Mouse (Mus musculus): Measurements from ENCODE around the gene R3hcc1l.

The R3hcc1l gene

DNA sequence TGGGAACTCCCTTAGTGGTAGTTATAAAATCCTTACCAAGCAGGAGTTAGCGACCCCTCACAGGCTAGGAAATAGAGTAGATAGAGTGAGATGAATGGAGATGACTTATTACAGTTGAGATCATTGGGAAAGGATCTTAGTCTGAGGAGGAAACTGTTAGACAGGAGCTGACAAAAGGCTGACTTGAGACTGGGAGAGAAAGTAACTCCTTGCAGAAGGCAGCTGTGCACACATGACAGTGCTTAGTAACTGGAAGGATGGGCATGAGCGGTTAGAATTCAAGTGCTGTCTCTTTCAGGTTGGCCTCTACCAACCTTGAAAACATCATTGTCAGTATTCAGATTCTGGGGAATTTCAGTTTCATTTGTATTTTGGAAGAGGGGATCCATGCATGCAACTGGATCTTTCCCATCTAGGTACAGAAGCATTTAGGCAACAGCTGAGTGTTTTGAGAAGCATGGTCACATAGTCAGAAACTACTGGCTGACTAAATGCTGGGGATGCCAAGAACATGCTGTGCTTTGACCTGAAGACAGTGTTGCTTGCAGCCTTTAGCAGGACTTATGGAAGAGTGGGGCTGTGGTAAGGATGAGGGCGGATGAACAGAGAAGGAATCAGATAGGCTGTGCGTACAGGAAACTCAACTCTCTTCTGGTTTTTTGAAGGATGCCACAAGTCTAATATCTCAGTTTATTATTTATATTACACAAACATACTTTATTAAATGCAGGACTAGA lies 47.9 kb downstream of the R3hcc1l start:
- no peak overlapping the region for H3K4me3 ChIP-seq (replicated peaks; ENCODE audit: low read length)
- H3K4me1 ChIP-seq (replicated peaks; ENCODE audit: low read depth, low read length) = no peaks in the 10 kb centered on the region; the same call in 1 of the 2 replicates
- no peaks in the 10 kb centered on the region for H3K27me3 ChIP-seq (ENCODE audit: insufficient read depth, low read length)
- H3K9me3 ChIP-seq (ENCODE audit: low read length) = no peaks in the 10 kb centered on the region
- peaks cover 21% of the 10 kb centered on the region for H3K36me3 ChIP-seq (ENCODE audit: insufficient read depth, low read length)
- no peak for TF ChIP-seq POU5F1 (IDR thresholded peaks at IDR 0.05; ENCODE audit: borderline replicate concordance, low read length)
- TF ChIP-seq CTCF (conservative IDR thresholded peaks at IDR 0.05; ENCODE audit: low read length) = no peak
- no peak for TF ChIP-seq NANOG (IDR thresholded peaks at IDR 0.05; ENCODE audit: borderline replicate concordance, low read length)

DNA sequence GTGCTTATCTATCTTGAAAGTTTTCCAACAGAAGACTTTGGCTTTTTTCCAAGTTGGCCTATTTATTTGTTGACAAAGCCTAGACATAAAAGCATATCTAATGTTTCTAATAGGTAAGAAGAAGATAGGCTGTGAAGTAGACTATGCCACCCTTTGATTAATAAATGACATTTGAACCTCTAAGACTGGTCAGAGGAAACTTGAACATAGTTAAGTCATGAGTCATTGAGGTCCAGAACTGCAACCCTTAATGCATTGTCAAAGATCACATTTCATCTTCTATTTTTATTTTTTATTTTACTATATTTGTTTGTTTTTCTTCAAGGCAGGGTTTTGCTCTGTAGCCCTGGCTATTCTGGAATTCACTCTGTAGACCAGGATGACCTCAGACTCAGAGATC lies 48.5 kb downstream of the R3hcc1l start:
- TF ChIP-seq POU5F1 (IDR thresholded peaks at IDR 0.05; ENCODE audit: borderline replicate concordance, low read length) = no peak
- TF ChIP-seq NANOG (IDR thresholded peaks at IDR 0.05; ENCODE audit: borderline replicate concordance, low read length) = no peak
- TF ChIP-seq CTCF (conservative IDR thresholded peaks at IDR 0.05; ENCODE audit: low read length) = no peak
- H3K27me3 ChIP-seq (ENCODE audit: insufficient read depth, low read length) = no peaks in the 10 kb centered on the region
- no peak overlapping the region for H3K4me3 ChIP-seq (replicated peaks; ENCODE audit: low read length)
- H3K9me3 ChIP-seq (ENCODE audit: low read length) = no peaks in the 10 kb centered on the region
- H3K36me3 ChIP-seq (ENCODE audit: insufficient read depth, low read length) = peaks cover 21% of the 10 kb centered on the region
- H3K4me1 ChIP-seq (replicated peaks; ENCODE audit: low read depth, low read length) = no peaks in the 10 kb centered on the region; the same call in 1 of the 2 replicates

DNA sequence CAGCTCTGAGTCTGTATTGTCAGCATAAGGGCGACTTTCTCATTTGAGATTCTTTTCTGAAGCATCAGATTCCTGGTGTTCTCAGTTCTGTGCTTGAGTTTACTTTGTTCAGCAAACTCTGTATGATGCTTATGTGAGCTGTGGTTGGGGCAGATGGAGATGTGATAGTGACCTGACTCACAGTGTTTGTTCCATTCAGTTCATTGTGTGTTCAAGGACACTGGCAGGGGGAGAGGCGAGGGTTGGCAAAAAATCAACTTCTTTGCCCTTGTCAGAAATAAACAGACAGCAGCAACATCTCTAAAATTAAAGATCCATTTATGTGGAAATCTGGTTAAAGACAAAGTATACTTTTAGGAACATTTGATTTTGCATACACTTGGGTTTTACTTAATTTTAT lies 50.5 kb downstream of the R3hcc1l start:
- Histone ChIP-seq H3K4me1 (replicated peaks; ENCODE audit: low read depth, low read length) (no peaks in the 10 kb centered on the region; the same call in 1 of the 2 replicates), H3K36me3 (ENCODE audit: insufficient read depth, low read length) (peaks cover 5% of the 10 kb centered on the region; the same call in 1 of the 2 replicates), H3K9me3 (ENCODE audit: low read length) (no peaks in the 10 kb centered on the region), H3K27me3 (ENCODE audit: insufficient read depth, low read length) (no peaks in the 10 kb centered on the region), H3K4me3 (replicated peaks; ENCODE audit: low read length) (no peak overlapping the region)
- no peak for TF ChIP-seq NANOG (IDR thresholded peaks at IDR 0.05; ENCODE audit: borderline replicate concordance, low read length)
- TF ChIP-seq POU5F1 (IDR thresholded peaks at IDR 0.05; ENCODE audit: borderline replicate concordance, low read length) = no peak
- TF ChIP-seq CTCF (conservative IDR thresholded peaks at IDR 0.05; ENCODE audit: low read length) = no peak

DNA sequence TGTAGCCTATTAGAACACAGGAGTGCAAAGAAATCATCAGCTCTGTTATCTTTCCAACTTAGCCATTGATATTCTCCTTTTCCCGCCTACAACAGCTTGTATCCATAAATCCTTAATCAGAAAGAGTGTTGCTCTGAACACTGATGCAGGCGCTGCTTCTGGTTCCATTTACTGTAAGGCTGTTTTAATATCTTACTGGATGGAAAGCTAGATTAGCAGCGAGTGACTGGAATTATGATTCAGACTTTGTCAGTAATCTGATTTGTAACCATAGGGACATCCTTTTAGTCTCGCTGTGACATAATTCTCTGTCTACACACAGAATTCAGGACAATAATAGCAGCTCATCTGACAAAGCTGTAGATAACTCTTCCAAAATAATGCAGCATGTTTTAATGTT lies 52.7 kb downstream of the R3hcc1l start:
- Histone ChIP-seq H3K9me3 (ENCODE audit: low read length) (no peaks in the 10 kb centered on the region), H3K27me3 (ENCODE audit: insufficient read depth, low read length) (no peaks in the 10 kb centered on the region), H3K36me3 (ENCODE audit: insufficient read depth, low read length) (peaks cover 4% of the 10 kb centered on the region; the same call in 1 of the 2 replicates), H3K4me3 (replicated peaks; ENCODE audit: low read length) (no peak overlapping the region), H3K4me1 (replicated peaks; ENCODE audit: low read depth, low read length) (no peaks in the 10 kb centered on the region; the same call in 1 of the 2 replicates)
- TF ChIP-seq NANOG (IDR thresholded peaks at IDR 0.05; ENCODE audit: borderline replicate concordance, low read length) (no peak), CTCF (conservative IDR thresholded peaks at IDR 0.05; ENCODE audit: low read length) (no peak), POU5F1 (IDR thresholded peaks at IDR 0.05; ENCODE audit: borderline replicate concordance, low read length) (no peak)

DNA sequence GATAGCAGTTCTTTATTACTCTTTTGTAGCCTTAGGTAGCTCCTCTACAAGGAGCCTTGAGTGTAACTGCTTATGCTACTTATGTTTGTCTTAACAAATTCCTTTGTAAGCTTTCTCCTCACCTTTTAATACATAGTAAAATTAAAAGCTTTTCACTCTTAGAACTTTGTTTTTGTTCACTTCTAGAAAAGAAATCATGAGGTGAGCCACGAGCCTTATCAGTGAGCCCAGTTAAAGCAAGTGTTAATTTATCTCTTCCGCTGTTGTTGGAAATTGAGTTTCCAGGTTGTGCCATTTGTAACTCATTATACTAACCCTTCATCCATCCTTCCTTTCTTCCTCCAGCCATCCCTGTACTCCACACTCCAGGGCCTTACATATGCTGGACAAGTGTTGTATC lies 56.8 kb downstream of the R3hcc1l start:
- no peak overlapping the region for H3K4me3 ChIP-seq (replicated peaks; ENCODE audit: low read length)
- no peaks in the 10 kb centered on the region for H3K27me3 ChIP-seq (ENCODE audit: insufficient read depth, low read length)
- peaks cover 4% of the 10 kb centered on the region; the same call in 1 of the 2 replicates for H3K36me3 ChIP-seq (ENCODE audit: insufficient read depth, low read length)
- H3K4me1 ChIP-seq (replicated peaks; ENCODE audit: low read depth, low read length) = no peaks in the 10 kb centered on the region; the same call in 1 of the 2 replicates
- TF ChIP-seq POU5F1 (IDR thresholded peaks at IDR 0.05; ENCODE audit: borderline replicate concordance, low read length) = no peak
- TF ChIP-seq NANOG (IDR thresholded peaks at IDR 0.05; ENCODE audit: borderline replicate concordance, low read length) = no peak
- TF ChIP-seq CTCF (conservative IDR thresholded peaks at IDR 0.05; ENCODE audit: low read length) = no peak
- H3K9me3 ChIP-seq (ENCODE audit: low read length) = no peaks in the 10 kb centered on the region

DNA sequence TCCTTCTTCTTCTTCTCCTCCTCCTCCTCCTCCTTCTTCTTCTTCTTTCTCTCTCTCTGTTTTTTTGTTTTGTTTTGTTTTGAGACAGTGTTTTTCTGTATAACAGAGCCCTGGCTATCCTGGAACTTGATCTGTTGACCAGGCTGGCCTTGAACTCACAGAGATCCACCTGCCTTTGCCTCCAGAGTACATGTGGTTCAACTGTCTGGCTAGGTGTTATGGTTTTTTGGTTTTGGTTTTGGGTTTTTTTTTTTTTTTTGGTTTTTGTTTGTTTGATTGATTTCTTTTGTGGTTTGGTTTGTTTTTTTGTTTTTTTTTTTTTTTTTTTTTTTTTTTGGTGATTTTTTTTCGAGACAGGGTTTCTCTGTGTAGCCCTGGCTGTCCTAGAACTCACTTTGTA lies 58.3 kb downstream of the R3hcc1l start:
- TF ChIP-seq POU5F1 (IDR thresholded peaks at IDR 0.05; ENCODE audit: borderline replicate concordance, low read length) (no peak), CTCF (conservative IDR thresholded peaks at IDR 0.05; ENCODE audit: low read length) (no peak), NANOG (IDR thresholded peaks at IDR 0.05; ENCODE audit: borderline replicate concordance, low read length) (no peak)
- Histone ChIP-seq H3K27me3 (ENCODE audit: insufficient read depth, low read length) (no peaks in the 10 kb centered on the region), H3K36me3 (ENCODE audit: insufficient read depth, low read length) (no peaks in the 10 kb centered on the region), H3K4me3 (replicated peaks; ENCODE audit: low read length) (no peak overlapping the region), H3K4me1 (replicated peaks; ENCODE audit: low read depth, low read length) (no peaks in the 10 kb centered on the region), H3K9me3 (ENCODE audit: low read length) (no peaks in the 10 kb centered on the region)

DNA sequence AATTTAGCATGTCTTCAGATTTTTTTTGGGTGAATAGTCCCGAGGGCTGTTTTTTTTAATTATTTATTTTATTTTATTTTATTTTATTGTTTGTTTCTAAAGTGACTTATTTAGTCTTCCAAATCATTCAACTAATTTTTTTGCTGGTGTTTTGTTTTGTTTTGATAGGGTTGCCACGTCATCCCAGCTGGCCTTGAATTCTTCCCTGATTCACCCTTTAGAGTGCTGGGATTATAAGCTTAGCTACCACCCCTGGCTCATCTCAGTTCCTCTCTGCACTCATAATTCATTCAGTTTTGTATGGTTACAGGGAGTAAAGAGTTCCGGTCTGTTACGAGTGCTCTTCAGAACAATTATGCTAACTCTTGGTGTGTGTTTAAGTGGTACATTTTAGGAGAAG lies 60.1 kb downstream of the R3hcc1l start:
- Histone ChIP-seq H3K9me3 (ENCODE audit: low read length) (no peaks in the 10 kb centered on the region), H3K36me3 (ENCODE audit: insufficient read depth, low read length) (peaks cover 11% of the 10 kb centered on the region), H3K27me3 (ENCODE audit: insufficient read depth, low read length) (no peaks in the 10 kb centered on the region), H3K4me3 (replicated peaks; ENCODE audit: low read length) (no peak overlapping the region), H3K4me1 (replicated peaks; ENCODE audit: low read depth, low read length) (no peaks in the 10 kb centered on the region)
- no peak for TF ChIP-seq POU5F1 (IDR thresholded peaks at IDR 0.05; ENCODE audit: borderline replicate concordance, low read length)
- no peak for TF ChIP-seq CTCF (conservative IDR thresholded peaks at IDR 0.05; ENCODE audit: low read length)
- TF ChIP-seq NANOG (IDR thresholded peaks at IDR 0.05; ENCODE audit: borderline replicate concordance, low read length) = no peak

DNA sequence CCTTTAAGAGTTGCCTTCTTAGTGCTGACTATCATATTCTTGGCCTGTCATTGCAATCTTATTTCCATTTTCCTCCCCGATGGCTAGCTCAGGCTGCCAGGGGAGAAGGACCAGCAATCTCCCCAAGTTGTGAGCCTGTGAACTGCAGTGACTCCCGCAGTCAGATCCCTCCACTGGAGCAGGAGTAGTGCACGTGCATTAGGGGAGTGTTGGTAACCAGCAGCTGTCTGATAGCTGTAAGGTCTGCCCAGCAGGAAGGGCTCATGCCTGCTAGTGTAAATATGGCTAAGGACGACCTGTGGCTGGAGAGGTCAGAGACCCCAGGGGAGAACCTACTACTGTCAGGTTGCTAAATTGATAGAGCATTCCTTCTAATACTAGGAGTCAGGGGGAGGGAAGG lies 62.1 kb downstream of the R3hcc1l start:
- no peak for TF ChIP-seq POU5F1 (IDR thresholded peaks at IDR 0.05; ENCODE audit: borderline replicate concordance, low read length)
- no peak for TF ChIP-seq CTCF (conservative IDR thresholded peaks at IDR 0.05; ENCODE audit: low read length)
- no peak for TF ChIP-seq NANOG (IDR thresholded peaks at IDR 0.05; ENCODE audit: borderline replicate concordance, low read length)
- H3K9me3 ChIP-seq (ENCODE audit: low read length) = no peaks in the 10 kb centered on the region
- H3K4me1 ChIP-seq (replicated peaks; ENCODE audit: low read depth, low read length) = peaks cover 16% of the 10 kb centered on the region
- H3K36me3 ChIP-seq (ENCODE audit: insufficient read depth, low read length) = peaks cover 19% of the 10 kb centered on the region
- H3K27me3 ChIP-seq (ENCODE audit: insufficient read depth, low read length) = no peaks in the 10 kb centered on the region
- no peak overlapping the region for H3K4me3 ChIP-seq (replicated peaks; ENCODE audit: low read length)
